Mouse (Mus musculus): ENCODE measurements around the gene Dok3.

GRCm38 (mm10) chr13:55494883-55495621 lies 34.0 kb downstream of the Dok3 start:
- no peak for TF ChIP-seq ZC3H11A (IDR thresholded peaks at IDR 0.05; ENCODE audit: low read depth, low read length)
- no peak for TF ChIP-seq POLR2AphosphoS5 (IDR thresholded peaks at IDR 0.05; ENCODE audit: borderline replicate concordance, low read depth, low read length)
- TF ChIP-seq CTCF (IDR thresholded peaks at IDR 0.05 in 2 of 3, conservative IDR thresholded peaks at IDR 0.05 in 1 of 3; ENCODE audit: control insufficient read depth in 1 of 3, insufficient read depth in 1 of 3, low read depth in 2 of 3, low read length in 3 of 3, poor library complexity in 1 of 3, severe bottlenecking in 1 of 3), result no peak
- no peak for TF ChIP-seq CHD2 (IDR thresholded peaks at IDR 0.05; ENCODE audit: low read length)
- no peak for TF ChIP-seq POLR2A (IDR thresholded peaks at IDR 0.05; ENCODE audit: control insufficient read depth in 1 of 2, insufficient read depth in 1 of 2, low read depth in 1 of 2, low read length in 2 of 2, poor library complexity in 1 of 2)
- no peak for TF ChIP-seq UBTF (IDR thresholded peaks at IDR 0.05; ENCODE audit: borderline replicate concordance, insufficient read depth, low read depth, low read length)
- TF ChIP-seq EP300 (IDR thresholded peaks at IDR 0.05; ENCODE audit: low read depth in 1 of 2, low read length in 2 of 2), result peak in 1 of 2 experiments; percentile 74
- 0 out of 2 replicates have a peak, but pooled peaks have one; percentile 28 for TF ChIP-seq MAFK (IDR thresholded peaks at IDR 0.05; ENCODE audit: borderline replicate concordance, low read depth, low read length)
- no peak for TF ChIP-seq NELFE (IDR thresholded peaks at IDR 0.05; ENCODE audit: low read depth, low read length)
- TF ChIP-seq ZMIZ1 (IDR thresholded peaks at IDR 0.05; ENCODE audit: low read depth, low read length), result no peak
- 0 out of 2 replicates have a peak, but pooled peaks have one; percentile 41 for TF ChIP-seq MEF2A (IDR thresholded peaks at IDR 0.05; ENCODE audit: extremely low read depth, insufficient replicate concordance, low read depth, low read length, poor library complexity, severe bottlenecking)
- TF ChIP-seq NRF1 (IDR thresholded peaks at IDR 0.05; ENCODE audit: insufficient read depth, low read depth, low read length, poor library complexity, severe bottlenecking), result no peak
- TF ChIP-seq POLR2AphosphoS2 (IDR thresholded peaks at IDR 0.05; ENCODE audit: low read length), result no peak

Data from MEL (cell line).